Mouse (Mus musculus) ES-E14 (cell line): ENCODE measurements at regions not wholly inside any gene's neighbourhood (a gene's known extent, or its start where the extent isn't known, plus 50 kb on each side); places are given as distances from the start of the nearest gene placed in this dataset.
"Not testable (repeated sequence)": the region's sequence is repeated elsewhere in the genome, so short reads cannot be mapped to it uniquely, and the experiment has no call there.

Source experiments
- DNase-seq: peaks from one replicate; pipeline ENCODE4 v3.0.0-alpha.2; 2013; ENCODE audit warnings: low read depth, low spot score
- H3K27ac ChIP-seq: 2 replicates; pipeline ENCODE4 v1.5.1; 2012; ENCODE audit warnings: low read depth, mild to moderate bottlenecking, low read length, moderate library complexity, mixed read lengths; ENCODE audit not compliant: poor library complexity, insufficient read depth, severe bottlenecking
- H3K36me3 ChIP-seq: 2 replicates; pipeline ENCODE4 v1.6.1; 2012; ENCODE audit warnings: mild to moderate bottlenecking, low read length, moderate library complexity, mixed read lengths; ENCODE audit not compliant: control insufficient read depth, poor library complexity, insufficient read depth, severe bottlenecking
- H3K4me1 ChIP-seq, 2 experiments: fragments of 150-350 bp in 1 of 2; sonication (generic) in 1 of 2; 2 replicates each; pipeline ENCODE4 v1.6.1; 2012; ENCODE audit warnings: low read length in 2 of 2, mild to moderate bottlenecking in 1 of 2, mixed read lengths in 1 of 2; ENCODE audit not compliant: control insufficient read depth in 2 of 2, insufficient read depth in 2 of 2, poor library complexity in 1 of 2
- H3K4me3 ChIP-seq, 2 experiments: fragments of 150-350 bp in 1 of 2; sonication (generic) in 1 of 2; 2 replicates each; pipeline ENCODE4 v1.5.1; 2012; ENCODE audit warnings: low read length in 2 of 2, low read depth in 1 of 2, mild to moderate bottlenecking in 1 of 2, mixed read lengths in 1 of 2; ENCODE audit not compliant: insufficient read depth in 1 of 2, poor library complexity in 1 of 2, severe bottlenecking in 1 of 2
- H3K9ac ChIP-seq: 2 replicates; pipeline ENCODE4 v1.6.1; 2012; ENCODE audit warnings: low read depth, mild to moderate bottlenecking, low read length, mixed read lengths; ENCODE audit not compliant: poor library complexity, insufficient read depth, severe bottlenecking
- H3K9me3 ChIP-seq: fragments of 150-350 bp; sonication (generic); 2 replicates; pipeline ENCODE4 v1.6.1; 2012; ENCODE audit warnings: low read depth, mild to moderate bottlenecking, low read length; ENCODE audit not compliant: control insufficient read depth, insufficient read depth
- CHD2 ChIP-seq: IDR thresholded peaks from 2 replicates; pipeline ENCODE4 v1.6.1; 2014; ENCODE audit warnings: mild to moderate bottlenecking, low read depth, low read length, inconsistent platforms
- HCFC1 ChIP-seq: IDR thresholded peaks from 2 replicates; pipeline ENCODE4 v1.6.1; 2012; ENCODE audit warnings: low read length, inconsistent platforms, borderline replicate concordance; ENCODE audit not compliant: insufficient read depth
- MAFK ChIP-seq: IDR thresholded peaks from 2 replicates; pipeline ENCODE4 v1.6.1; 2014; ENCODE audit warnings: mild to moderate bottlenecking, low read depth, low read length, inconsistent platforms; ENCODE audit not compliant: insufficient read depth
- ZC3H11A ChIP-seq: IDR thresholded peaks from 2 replicates; pipeline ENCODE4 v1.6.1; 2012; ENCODE audit warnings: low read depth, mild to moderate bottlenecking, inconsistent platforms, low read length, borderline replicate concordance
- ZNF384 ChIP-seq: IDR thresholded peaks from 2 replicates; pipeline ENCODE4 v1.6.1; 2012; ENCODE audit warnings: low read depth, low read length, inconsistent platforms
- in situ Hi-C, 2 experiments: fragments of 600-800 bp; cut with MboI; formaldehyde crosslinking; loops; one replicate each; pipeline ENCODE4 v1.15.1; 2025; ENCODE audit warnings: low sequenced_read_pairs in 2 of 2, inconsistent platforms in 1 of 2; ENCODE audit not compliant: unreplicated experiment in 2 of 2

DNA sequence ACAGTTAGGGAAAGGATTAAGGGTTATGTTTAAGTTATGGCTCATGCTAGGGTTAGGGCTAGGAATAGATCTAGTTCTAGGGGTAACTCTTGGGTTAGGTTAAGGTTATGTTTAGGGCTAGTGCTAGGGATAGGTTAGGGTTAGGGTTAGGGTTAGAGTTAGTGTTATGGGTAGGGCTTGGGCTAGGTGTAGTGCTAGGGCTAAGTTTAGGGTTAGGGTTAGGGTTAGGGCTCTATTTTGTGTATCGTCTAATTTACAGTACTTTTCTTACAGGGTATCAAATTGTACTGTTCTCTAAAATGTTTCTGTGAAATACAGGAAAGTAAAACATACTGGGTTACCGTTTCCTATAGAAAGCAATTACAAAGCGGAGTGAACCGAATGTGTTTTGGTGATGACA is 64.8 kb downstream of the Ptchd3 start:
- H3K9me3 ChIP-seq = peaks cover 2% of the 10 kb centered on the region; the same call in 1 of the 2 replicates
- in situ Hi-C loops = no loop called here

DNA sequence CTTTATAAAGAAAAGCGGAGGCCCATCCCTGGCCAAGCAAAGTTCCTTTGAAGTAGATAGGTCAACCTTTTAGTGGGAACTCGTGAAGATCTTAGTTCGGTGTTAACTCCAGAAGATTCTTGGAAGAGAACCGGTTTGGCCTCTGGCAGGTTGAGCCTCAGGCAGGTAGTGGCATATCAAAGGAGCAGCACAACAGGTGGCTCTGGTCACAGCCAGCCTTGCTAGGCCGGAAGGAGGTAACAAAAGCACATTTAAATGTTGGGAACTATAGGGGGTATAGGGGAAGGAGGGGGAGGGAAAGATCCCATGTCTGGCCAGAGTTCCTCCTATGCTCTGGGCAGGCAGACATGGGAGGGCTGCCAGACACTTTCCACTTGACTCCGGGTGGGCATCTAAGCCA is 74.3 kb downstream of the Ptchd3 start:
- in situ Hi-C loops, H3K4me3 ChIP-seq, H3K4me1 ChIP-seq, H3K9me3 ChIP-seq, H3K9ac ChIP-seq, H3K36me3 ChIP-seq, DNase-seq: not testable (repeated sequence)
- 0 out of 2 replicates have a peak overlapping the region, but pooled peaks have one; percentile 69 for H3K27ac ChIP-seq

More for the DNA sequence above, 64.8 kb downstream of the Ptchd3 start:
- Histone ChIP-seq H3K9ac (no peak overlapping the region), H3K36me3 (no peaks in the 10 kb centered on the region), H3K4me3 (no peak overlapping the region), H3K4me1 (no peaks in the 10 kb centered on the region), H3K27ac (no peak overlapping the region)
- no peak for TF ChIP-seq HCFC1
- TF ChIP-seq MAFK = no peak
- TF ChIP-seq CHD2 = no peak
- TF ChIP-seq ZNF384 = no peak
- no peak for TF ChIP-seq ZC3H11A
- no peak for DNase-seq

DNA sequence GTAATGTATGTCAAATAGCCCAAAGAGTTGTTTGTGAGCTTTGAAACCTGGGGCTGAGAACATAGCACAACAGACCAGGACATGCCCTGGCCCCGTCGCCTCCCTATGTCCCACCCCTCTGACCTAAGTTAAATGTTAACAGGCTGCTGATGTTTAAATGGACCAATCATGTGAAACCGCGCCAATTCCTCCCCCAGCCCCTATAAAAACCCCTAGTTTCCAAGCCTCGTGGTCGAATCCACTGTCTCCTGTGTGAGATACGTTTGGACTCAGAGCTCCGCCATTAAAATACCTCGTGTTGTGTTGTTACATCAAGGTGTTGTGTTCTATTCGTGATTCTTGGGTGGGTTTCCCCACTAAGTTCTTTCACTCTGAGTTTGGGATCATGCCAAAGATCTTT is 94.6 kb downstream of the Ptchd3 start:
- H3K4me3 ChIP-seq = peak overlapping the region; percentile 78 to 80
- H3K27ac ChIP-seq = not testable (repeated sequence)

DNA sequence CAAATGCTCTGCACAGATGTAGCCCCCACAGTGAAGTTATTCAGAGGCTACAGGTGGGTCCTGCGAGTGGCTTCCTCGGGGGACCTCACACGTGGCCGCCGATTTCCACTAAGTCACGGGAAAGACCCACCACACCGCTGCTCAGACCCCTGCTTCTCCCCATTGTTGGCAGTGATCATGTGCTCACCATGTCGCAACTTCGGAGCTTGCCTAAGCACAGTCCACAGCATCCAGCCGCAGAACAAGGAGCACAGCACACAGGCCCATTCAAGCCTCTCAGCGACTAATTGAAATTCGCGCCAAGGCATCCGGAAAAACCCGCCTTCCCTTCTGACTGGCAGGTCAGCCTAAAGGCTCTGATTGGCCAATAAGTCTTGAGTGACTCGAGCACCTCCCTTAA is 95.0 kb downstream of the Ptchd3 start:
- DNase-seq, in situ Hi-C loops, H3K9me3 ChIP-seq, H3K36me3 ChIP-seq, H3K4me1 ChIP-seq: not testable (repeated sequence)
- peak overlapping the region; percentile 76; the same call in 1 of the 2 replicates for H3K27ac ChIP-seq
- H3K9ac ChIP-seq = peak overlapping the region; percentile 92
- H3K4me3 ChIP-seq = peak overlapping the region; percentile 78 to 80

More for the DNA sequence above, 94.6 kb downstream of the Ptchd3 start:
- in situ Hi-C loops, H3K4me1 ChIP-seq, H3K36me3 ChIP-seq, H3K9me3 ChIP-seq, DNase-seq: not testable (repeated sequence)
- H3K9ac ChIP-seq = peak overlapping the region; percentile 92

DNA sequence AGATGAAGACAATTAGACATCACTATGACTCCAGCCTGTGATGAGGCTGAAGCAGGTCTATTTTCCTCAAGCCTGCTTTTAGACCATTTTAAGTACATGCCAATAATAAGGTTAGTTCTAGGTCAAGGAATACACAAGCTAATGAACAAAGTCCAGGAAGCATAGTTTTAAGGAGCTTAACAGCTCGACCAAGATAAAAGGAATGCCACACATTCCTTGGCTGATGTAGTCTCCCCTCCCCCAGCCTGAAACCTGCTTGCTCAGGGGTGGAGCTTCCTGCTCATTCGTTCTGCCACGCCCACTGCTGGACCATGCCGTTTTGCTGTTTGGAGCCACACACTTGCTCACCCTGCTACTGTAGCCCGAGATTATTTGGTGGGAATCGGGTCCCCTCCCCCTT is 121.7 kb downstream of the Ptchd3 start:
- not testable (repeated sequence) for H3K9ac ChIP-seq, H3K9me3 ChIP-seq, H3K36me3 ChIP-seq, H3K27ac ChIP-seq, H3K4me1 ChIP-seq, H3K4me3 ChIP-seq, DNase-seq
- in situ Hi-C loops = loop anchor here in 1 of 2 experiments (5.0 kb wide), 1 partner anchor 39 kb away; no protein-coding TSS in a partner anchor

DNA sequence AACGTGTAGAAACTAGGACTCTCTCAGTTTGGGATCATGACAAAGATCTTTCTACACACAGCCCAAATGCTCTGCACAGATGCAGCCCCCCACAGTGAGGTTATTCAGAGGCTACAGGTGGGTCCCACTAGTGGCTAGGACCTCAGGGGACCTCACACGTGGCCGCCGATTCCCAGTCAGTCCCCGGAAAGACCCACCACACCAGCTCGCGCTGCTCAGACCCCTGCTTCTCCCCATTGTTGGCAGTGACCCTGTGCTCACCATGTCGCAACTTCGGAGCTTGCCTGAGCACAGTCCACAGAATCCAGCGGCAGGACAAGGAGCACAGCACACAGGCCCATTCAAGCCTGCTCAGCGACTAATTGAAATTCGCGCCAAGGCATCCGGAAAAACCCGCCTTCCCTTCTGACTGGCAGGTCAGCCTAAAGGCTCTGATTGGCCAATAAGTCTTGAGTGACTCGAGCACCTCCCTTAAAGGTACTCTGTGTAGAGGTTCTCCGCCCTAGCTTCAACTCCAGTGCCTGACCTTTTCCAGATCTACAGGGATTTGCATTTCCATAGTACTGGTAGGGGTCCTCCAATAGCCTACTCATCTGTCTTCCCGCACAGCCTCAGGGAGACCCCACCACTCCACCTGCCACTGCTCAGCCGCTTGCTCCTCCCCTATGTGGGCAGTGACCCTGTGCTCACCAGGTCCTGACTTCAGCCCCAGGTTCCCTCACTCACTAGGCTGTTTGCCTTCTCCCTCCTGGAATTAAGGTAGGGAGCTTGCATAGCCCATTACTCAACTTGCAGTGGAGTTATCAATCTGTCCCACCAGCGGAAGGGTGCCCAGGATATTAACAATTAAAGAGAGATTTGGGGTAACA is 126.6 kb downstream of the Ptchd3 start:
- H3K4me3 ChIP-seq = peak overlapping the region; percentile 30 to 44; a peak in 3 of 4 replicates
- DNase-seq, H3K9me3 ChIP-seq, H3K36me3 ChIP-seq, H3K27ac ChIP-seq, H3K9ac ChIP-seq, in situ Hi-C loops, H3K4me1 ChIP-seq: not testable (repeated sequence)

DNA sequence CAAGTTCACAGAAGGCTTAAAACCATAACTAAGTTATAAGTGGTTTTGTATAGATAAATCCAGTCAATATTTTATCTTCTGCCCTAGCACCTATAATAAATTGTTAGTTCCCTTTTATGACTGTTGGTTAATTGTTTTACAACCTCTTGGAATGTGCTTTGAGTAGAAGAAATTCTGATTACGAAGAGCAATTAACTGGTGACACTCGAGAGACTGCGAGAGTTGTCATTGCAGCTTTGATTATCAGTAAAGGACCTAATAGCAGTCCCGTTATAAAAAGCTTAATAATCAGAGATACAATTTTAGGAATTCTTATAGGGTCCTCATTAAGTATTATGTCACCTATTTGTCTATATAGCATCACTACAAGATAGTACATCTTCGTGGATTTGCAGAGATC is 128.7 kb downstream of the Ptchd3 start:
- H3K27ac ChIP-seq, H3K4me3 ChIP-seq, H3K36me3 ChIP-seq, in situ Hi-C loops, H3K4me1 ChIP-seq, H3K9ac ChIP-seq, H3K9me3 ChIP-seq, DNase-seq: not testable (repeated sequence)
